Mouse (Mus musculus) cerebellum, adult 18-20 months (tissue): ENCODE results near the gene 2510009E07Rik.

Experiments
- DNase-seq, 2 experiments: peaks; one replicate each; pipeline ENCODE4 v3.0.0; 2021

2510009E07Rik gene

DNA sequence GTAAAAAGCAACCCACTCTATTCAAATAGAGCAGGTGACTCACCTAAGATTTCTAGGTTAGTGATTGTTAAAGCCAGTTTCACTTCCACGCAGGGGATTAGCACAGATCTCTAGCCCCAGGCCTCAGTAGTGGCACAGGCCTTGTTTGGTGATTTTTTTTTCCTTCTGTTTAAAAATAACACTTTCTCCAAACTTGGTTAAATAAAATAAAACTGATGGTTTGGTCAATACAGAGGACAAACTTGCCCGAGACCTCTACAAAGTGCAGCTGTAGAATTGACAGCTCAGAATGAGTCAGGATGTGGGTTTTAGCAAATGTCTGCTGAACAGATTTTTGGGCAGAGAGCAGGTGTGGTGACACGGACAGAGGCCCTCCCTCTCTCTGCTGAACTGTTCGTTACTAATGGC lies 62.6 kb downstream of the 2510009E07Rik start:
- DNase-seq = no peak

- no peak for DNase-seq
Observed at GRCm38 (mm10) chr16:21630614-21631013, 63.9 kb downstream of the 2510009E07Rik start.

DNA sequence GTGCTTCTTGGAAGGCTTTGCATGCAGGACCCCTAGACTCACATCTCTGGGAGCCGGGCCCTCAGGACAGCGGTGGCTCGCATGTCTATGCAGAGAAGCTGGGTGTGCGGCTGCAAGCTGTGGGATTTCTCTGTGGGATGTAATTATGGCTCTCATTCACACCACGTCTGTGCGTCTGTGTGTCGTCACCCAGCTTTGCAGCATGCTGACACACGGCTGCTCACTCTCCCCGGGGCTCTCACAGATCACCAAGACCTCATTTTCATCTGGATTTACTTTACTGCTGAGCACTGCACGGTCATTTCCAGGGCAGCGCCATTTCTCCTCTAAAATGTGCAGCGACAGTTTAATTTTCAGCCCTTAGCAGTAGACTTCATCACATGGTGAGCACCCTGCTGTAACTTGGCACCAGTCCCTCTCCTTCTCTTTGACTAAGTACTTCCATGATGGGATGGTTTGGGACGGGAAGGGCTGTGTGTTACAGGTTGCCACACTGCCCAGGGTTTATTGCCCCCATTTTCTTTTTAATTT lies 66.3 kb downstream of the 2510009E07Rik start:
- DNase-seq = peak; percentile 31 to 42

DNA sequence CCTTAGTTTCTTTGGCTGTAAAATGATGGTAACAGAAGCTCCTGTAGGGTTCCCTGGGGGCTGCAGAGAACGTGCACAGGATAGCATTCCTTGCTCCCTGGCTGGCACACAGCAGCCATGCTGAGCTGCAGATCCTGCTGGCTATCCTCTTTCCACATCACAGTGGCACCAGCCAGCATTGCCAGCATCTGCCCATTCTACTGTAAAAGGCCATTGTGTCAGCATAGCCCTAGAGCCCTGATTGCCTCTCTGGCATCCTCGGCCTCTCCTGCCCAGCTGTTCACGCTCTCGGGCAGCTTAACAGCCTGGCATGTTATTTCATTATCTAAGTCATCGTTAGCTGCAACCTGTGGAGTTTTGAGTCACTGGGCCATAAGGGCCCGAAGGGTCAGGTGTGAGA lies 67.2 kb downstream of the 2510009E07Rik start:
- peak in 1 of 2 experiments; percentile 17 for DNase-seq

GRCm38 (mm10) chr16:21625784-21626634 lies 68.5 kb downstream of the 2510009E07Rik start:
- peak; percentile 30 to 41 for DNase-seq

- DNase-seq = no peak
Observed at GRCm38 (mm10) chr16:21620630-21621029, 73.8 kb downstream of the 2510009E07Rik start.

GRCm38 (mm10) chr16:21615802-21616201 lies 78.7 kb downstream of the 2510009E07Rik start:
- DNase-seq = peak; percentile 33 to 38

DNA sequence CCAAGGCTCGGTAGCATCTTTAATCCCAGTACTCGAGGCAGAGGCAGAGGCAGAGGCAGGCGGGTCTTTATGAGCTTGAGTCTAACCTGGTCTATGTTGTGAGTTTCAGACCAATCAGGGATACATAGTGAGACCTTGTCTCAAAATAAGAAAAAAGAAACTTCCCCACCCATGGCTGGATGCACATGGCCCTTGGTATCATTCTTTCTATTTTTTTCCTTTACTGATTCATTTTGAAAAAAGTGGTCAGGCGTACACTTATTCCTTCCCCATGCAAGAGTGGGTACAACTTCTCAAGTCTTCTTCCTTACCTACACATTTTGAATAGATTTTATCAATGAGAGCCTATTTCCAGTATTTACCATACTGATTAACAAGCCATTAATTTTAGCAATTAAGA lies 84.0 kb downstream of the 2510009E07Rik start:
- no peak for DNase-seq

DNA sequence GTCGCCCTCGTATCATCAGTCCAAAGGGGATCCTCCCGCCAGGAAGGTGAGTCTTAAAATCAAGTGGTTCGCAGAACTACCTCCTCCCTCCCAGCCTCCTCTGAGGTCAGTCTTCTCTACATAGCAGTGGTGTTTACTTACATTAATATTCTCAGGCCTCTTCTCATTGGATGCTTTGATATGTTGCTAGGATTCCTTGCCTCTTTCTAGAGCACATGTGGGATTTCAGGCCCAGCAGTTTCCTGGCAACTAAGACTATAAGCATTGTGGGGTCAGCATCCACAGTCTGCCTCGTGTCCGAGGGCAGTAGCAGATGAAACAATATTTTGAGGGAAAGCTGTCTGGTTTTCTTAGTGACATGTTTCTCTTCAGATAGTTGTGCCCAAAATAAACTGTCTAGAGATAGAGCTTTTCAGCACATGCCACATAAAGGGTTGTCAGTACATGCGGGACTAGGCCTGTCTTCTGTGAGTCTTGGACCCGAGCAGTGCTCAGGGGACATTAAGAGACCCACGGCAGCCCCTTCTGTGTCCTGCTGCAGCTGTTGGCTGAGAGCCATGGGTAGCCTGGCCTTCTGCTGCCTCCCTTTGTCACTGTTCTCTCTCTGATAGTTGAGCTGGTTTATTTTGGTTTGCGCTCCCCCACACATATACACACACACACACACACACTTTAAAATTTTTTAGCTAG lies 86.1 kb downstream of the 2510009E07Rik start:
- no peak for DNase-seq

GRCm38 (mm10) chr16:21607651-21608040 lies 86.8 kb downstream of the 2510009E07Rik start:
- no peak for DNase-seq

DNA sequence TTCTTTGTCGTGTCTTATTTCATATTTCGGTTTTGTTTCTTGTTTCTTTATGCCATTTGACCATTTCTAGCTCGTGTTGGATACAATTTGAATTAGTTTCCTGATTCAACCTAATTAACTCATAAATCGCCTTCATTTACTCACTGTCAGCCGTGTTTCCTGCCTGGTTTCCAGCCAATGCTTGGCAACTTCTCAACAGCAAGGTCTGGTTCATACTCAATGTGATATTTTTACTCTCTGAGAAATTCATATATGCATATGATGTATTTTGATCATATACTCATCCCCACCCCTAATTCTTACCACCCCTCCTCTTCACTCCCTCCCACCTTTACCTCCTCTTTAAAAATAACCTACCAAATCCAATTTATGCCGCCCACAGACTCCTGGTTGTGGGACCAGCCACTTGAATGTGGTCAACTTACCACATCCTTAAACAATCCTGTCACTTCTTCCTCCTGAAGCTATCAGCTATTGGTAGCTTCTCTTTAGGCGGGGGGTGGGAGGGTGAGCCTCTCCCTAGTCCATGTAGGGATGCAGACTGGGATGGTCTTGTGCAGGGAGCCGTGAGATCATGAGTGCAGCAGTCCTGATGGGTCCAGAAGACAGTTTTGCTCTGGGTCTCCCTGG lies 87.3 kb downstream of the 2510009E07Rik start:
- DNase-seq = no peak

DNA sequence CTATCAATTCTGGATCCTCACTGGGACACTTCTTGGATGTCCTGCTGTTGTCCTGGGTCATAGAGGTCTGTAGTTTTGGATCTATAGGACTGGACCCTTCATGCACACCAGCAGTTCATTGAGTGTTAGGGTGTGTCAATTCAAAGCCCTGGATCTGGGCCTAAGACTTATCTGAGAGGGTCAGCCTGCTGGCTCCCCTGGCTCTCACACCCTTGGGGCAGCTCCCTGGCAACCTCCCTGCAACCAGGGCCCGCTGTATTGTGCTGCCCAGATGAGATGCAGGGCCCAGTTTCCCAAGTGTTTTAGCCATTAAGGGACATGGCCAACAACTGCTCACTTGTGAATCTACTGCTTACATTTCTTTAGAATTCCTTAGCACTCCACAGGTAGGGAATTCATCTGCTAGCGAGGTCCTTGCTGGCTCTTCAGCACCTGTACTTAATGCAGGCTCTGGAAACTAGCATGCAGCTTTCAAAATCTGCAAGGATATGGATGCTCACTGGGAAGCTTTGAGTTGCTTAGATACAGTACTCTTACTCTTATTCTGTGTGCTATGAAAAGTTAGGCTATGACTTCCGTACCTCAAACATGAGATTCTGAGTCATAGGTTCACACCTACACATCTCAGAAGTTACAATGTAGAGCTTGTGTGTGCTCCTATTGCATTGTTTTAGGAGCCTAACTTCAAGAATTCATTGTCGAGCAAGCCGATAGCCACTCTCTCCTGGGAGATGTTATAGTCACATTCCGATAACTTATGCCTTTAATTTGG lies 88.0 kb downstream of the 2510009E07Rik start:
- no peak for DNase-seq

GRCm38 (mm10) chr16:21604354-21604753 lies 90.1 kb downstream of the 2510009E07Rik start:
- DNase-seq = no peak
